Mouse (Mus musculus): Measurements from ENCODE around the gene Tbxa2r.

DNA sequence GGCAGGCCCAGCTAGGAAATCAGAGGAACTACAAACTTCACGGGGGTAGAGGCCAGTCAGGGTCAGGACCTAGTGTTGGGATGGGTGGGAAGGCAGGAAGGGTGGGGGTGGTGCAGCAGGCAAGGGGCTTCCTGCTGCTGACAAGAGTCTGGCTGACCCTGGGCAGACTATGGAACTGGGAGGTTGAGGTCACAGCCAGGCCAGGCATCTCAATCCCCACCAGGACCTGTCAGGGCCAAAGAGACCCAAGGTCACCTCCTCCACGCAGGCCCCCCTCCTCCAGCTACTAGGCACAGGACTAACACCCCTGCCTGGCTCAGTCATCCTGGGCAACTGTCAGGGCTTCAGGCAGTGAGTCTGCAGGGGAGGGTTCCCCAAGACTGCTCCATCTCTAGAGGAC, 572 bp upstream of the Tbxa2r start:
- TF ChIP-seq POLR2A (IDR thresholded peaks at IDR 0.05; ENCODE audit: insufficient read length, low read depth) (no peak), MAX (IDR thresholded peaks at IDR 0.05; ENCODE audit: low read depth) (no peak), CEBPB (IDR thresholded peaks at IDR 0.05; ENCODE audit: insufficient read depth, poor library complexity, severe bottlenecking) (no peak), SRF (IDR thresholded peaks at IDR 0.05; ENCODE audit: control insufficient read depth, insufficient read length, low read depth) (no peak)
